Mouse (Mus musculus) testis, adult 2 months (tissue): ENCODE results near the gene Actr1b. TPM values are rescaled to one million over a fixed set of nuclear protein-coding genes. Genes with fewer than 3 reads are reported as not detected.

Experiments
- H3K27ac ChIP-seq: fragments of 200-500 bp; 2 replicates; pipeline ENCODE4 v1.5.1; 2012; ENCODE audit warnings: low read depth, low read length; ENCODE audit not compliant: control insufficient read depth, insufficient read depth
- H3K27me3 ChIP-seq: fragments of 200-500 bp; 2 replicates; pipeline ENCODE4 v1.6.1; 2012; ENCODE audit warnings: mild to moderate bottlenecking, low read length, moderate library complexity; ENCODE audit not compliant: control insufficient read depth, insufficient read depth
- H3K36me3 ChIP-seq: fragments of 200-500 bp; 2 replicates; pipeline ENCODE4 v1.6.1; 2012; ENCODE audit warnings: mild to moderate bottlenecking, low read length; ENCODE audit not compliant: control insufficient read depth, insufficient read depth
- H3K4me1 ChIP-seq: fragments of 200-500 bp; 2 replicates; pipeline ENCODE4 v1.6.1; 2012; ENCODE audit warnings: low read length; ENCODE audit not compliant: control insufficient read depth, insufficient read depth
- H3K4me3 ChIP-seq: fragments of 200-500 bp; 2 replicates; pipeline ENCODE4 v1.5.1; 2012; ENCODE audit warnings: low read depth, mild to moderate bottlenecking, low read length, moderate library complexity, mixed read lengths; ENCODE audit not compliant: control insufficient read depth
- CTCF ChIP-seq: fragments of 200-500 bp; IDR thresholded peaks from 2 replicates; pipeline ENCODE4 v1.5.1; 2012; ENCODE audit warnings: low read depth, mild to moderate bottlenecking, inconsistent platforms, low read length, moderate library complexity; ENCODE audit not compliant: control insufficient read depth, insufficient read depth, insufficient replicate concordance
- POLR2A ChIP-seq: fragments of 200-500 bp; IDR thresholded peaks from 2 replicates; pipeline ENCODE4 v1.6.1; 2012; ENCODE audit warnings: low read depth, mild to moderate bottlenecking, inconsistent platforms, low read length, moderate library complexity; ENCODE audit not compliant: control insufficient read depth
- polyA plus RNA-seq: library from polyadenylated mRNA; depleted of rRNA; stranded (reverse); fragments of >200 nt; gene quantifications from 2 replicates; pipeline ENCODE4 v1.2.3, GENCODE M21; 2012; rRNA removed

Gene Actr1b
- polyA plus RNA-seq = 42.7 and 44.5 TPM in 2 replicates

DNA sequence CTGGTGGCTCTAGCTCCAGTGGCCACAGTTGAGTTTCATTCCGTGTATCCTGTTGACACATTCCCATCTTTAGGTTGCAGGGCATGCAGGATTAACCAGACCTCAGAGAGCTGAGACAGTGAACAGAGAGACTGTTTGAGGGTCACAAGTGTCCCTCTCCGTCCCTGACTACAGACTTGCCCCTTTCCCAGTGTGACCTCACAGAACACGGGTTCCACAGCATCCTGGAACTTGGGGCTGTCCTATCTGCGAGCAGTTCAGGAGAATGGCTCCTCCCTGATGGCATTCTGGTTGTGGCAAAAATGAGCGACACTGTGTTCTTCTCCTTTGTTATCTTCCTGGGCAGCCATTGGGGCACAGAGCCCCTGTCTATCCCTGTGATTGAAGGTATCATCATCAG is at the start of gene Actr1b:
Actr1b (minus strand) TSS at position 112 of the 400 bp plus-strand sequence.
- TF ChIP-seq POLR2A (peak; percentile 91; the same call in 1 of the 2 replicates), CTCF (no peak)
- Histone ChIP-seq H3K36me3 (no peaks in the 10 kb centered on the region), H3K4me1 (peaks cover under 1% of the 10 kb centered on the region; the same call in 1 of the 2 replicates)

DNA sequence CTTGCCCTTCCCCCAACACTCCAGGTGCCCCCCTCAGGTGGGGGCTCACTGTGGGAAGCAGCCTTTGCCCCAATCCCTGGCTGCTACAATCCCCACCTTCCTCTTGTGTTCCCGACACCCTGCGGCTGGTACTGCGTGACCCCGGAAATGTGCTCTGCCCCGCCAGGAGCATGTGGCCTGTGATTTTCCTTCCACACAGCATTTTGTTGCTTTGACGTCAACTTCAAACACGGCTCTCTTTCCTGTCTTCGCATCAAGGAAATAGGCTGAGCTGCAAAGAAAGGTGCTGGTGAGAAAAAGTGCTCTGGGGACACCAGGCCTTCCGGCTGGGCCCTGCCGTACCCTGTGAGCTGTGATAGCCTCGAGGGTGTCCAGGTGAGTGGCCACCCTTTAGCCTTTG is 47.3 kb upstream of the Actr1b start, which contains the start of gene Zap70:
Zap70 (plus strand) TSS at position 231 of the 400 bp plus-strand sequence.
- peak within 1 kb of the TSS; percentile 4; the same call in 1 of the 2 replicates for H3K4me3 ChIP-seq
- H3K36me3 ChIP-seq = no peaks in the 10 kb centered on the region
- H3K27ac ChIP-seq = no peak within 1 kb of the TSS
- TF ChIP-seq CTCF (no peak), POLR2A (no peak)
- peaks cover 4% of the 10 kb centered on the region for H3K4me1 ChIP-seq
- H3K27me3 ChIP-seq = no peaks in the 10 kb centered on the region

More for the DNA sequence above, at the start of gene Actr1b:
- no peaks in the 10 kb centered on the region for H3K27me3 ChIP-seq
- H3K27ac ChIP-seq = peak within 1 kb of the TSS; percentile 55
- peak within 1 kb of the TSS; percentile 84 for H3K4me3 ChIP-seq

DNA sequence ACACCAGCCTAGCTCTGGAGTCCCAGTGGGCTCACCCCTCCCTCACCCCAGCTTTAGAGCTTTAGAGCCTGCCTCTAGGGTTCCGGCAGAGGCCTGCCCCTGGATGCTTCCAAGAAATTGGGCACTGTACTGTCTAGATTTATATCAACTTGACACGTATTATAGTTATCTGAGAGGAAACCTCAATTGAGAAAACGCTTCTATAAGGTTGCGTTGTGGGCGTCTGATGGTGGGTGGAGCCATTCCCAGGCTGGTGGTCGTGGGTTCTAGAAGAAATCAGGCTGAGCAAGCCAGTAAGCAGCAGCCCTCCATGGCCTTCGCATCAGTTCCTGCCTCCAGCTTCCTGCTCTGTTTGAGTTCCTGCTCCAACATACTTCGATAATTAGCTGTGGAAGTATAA is 46.8 kb upstream of the Actr1b start:
- peak overlapping the region; percentile 4; the same call in 1 of the 2 replicates for H3K4me3 ChIP-seq
- no peaks in the 10 kb centered on the region for H3K27me3 ChIP-seq
- TF ChIP-seq CTCF = no peak
- no peak for TF ChIP-seq POLR2A
- peaks cover 4% of the 10 kb centered on the region for H3K4me1 ChIP-seq
- no peak overlapping the region for H3K27ac ChIP-seq
- H3K36me3 ChIP-seq = no peaks in the 10 kb centered on the region

DNA sequence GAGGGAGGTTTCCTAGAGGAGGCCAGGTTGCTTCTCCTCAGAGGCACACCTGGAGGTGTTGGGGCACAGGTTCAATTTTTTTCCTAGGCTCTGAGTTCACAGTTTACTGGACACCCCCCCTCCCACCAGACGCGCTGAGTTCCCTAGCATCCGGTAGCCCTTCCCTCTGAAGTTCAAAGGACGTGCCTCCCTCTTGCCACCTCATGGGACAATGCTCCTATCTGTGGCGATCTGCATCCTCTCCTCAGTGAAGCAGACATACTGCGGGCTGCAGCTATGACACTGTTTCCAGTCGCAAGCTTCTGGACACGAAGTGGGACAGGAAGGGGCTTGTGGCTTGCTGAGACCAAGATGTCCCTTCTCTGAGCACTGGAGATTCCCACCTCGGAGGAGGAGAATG is 46.2 kb upstream of the Actr1b start:
- Histone ChIP-seq H3K4me3 (no peak overlapping the region), H3K4me1 (peaks cover 4% of the 10 kb centered on the region), H3K27me3 (no peaks in the 10 kb centered on the region), H3K27ac (no peak overlapping the region), H3K36me3 (no peaks in the 10 kb centered on the region)
- TF ChIP-seq POLR2A = no peak
- TF ChIP-seq CTCF = no peak

DNA sequence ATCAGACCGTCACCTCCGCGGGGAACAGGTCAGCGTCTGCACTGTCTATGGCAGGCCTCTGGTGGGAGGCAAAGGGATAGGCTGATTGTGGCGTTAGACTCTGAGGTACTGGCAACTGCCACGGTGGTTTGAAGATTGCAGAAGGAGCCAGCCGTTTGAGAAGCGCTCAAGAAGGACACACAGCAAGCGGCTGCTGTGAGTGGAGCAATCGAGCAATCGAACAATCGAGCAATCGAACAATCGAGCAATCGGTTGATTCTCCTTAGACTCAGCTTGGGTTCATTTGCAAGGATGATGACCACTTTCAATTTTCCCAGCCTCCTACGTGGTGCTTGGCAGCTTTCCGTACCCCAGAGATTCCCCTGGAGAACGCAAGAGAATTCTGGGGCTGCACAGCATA is 44.9 kb upstream of the Actr1b start:
- Histone ChIP-seq H3K27ac (no peak overlapping the region), H3K4me1 (peaks cover 4% of the 10 kb centered on the region), H3K27me3 (no peaks in the 10 kb centered on the region), H3K4me3 (peak overlapping the region; percentile 54), H3K36me3 (no peaks in the 10 kb centered on the region)
- TF ChIP-seq CTCF (no peak), POLR2A (no peak)

DNA sequence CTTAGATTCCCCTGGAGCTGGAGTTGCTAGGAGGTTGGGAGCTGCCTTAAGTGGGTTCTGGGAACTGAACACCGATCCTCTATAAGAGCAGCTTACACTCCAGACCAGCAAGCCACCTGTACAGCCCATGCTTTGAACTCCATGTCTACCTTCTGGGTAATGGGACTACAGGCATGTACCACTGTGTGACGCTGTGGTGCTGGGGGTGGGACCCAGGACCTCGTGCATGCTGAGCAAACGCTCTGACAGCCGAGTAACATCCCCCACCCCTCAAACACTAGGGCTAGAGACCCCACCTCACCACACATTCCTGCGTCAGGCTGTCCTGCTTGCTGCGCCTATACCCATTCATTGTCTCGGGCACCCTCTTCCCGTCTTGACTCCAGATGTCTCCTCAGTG is 44.3 kb upstream of the Actr1b start:
- TF ChIP-seq CTCF = no peak
- no peak for TF ChIP-seq POLR2A
- Histone ChIP-seq H3K27me3 (no peaks in the 10 kb centered on the region), H3K27ac (no peak overlapping the region), H3K4me3 (no peak overlapping the region; the same call in 1 of the 2 replicates), H3K36me3 (no peaks in the 10 kb centered on the region), H3K4me1 (peaks cover 4% of the 10 kb centered on the region)

DNA sequence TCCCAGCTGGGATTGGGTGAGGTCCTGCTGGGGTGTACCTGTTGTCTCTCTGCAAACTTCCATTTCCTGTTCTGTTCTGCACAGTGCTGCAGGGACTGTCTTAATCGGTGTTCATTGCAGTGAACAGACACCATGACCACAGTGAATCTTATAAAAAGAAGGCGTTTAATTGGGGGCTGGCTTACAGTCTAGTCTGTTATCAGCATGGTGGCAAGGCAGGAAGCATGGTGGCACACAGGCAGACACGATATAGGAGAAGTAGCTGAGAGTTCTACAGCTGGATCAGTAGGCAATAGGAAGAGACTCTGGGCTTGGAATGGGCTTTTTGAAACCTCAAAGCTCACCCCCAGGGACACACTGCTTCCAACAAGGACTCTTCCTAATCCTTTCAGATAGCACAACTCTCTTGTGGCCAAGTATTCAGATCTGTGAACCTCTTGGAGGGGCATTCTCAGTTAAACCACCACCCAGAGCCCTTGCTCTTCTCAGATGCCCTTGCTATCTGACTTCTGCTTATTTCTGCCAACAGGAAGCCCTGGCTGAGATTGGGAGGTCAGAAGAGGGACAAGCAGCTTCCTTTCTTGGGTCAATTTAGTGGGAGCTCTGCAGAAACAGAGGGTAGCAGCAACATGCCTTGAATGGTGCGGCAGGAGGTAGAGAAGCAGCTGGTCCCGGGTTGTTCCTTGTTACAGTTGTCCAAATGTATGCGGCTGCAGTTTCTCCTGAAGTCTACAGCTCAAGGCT is 39.9 kb upstream of the Actr1b start:
- TF ChIP-seq CTCF = no peak
- TF ChIP-seq POLR2A = no peak
- Histone ChIP-seq H3K4me1 (peaks cover 2% of the 10 kb centered on the region; the same call in 1 of the 2 replicates), H3K4me3 (no peak overlapping the region), H3K36me3 (no peaks in the 10 kb centered on the region), H3K27ac (no peak overlapping the region), H3K27me3 (no peaks in the 10 kb centered on the region)

DNA sequence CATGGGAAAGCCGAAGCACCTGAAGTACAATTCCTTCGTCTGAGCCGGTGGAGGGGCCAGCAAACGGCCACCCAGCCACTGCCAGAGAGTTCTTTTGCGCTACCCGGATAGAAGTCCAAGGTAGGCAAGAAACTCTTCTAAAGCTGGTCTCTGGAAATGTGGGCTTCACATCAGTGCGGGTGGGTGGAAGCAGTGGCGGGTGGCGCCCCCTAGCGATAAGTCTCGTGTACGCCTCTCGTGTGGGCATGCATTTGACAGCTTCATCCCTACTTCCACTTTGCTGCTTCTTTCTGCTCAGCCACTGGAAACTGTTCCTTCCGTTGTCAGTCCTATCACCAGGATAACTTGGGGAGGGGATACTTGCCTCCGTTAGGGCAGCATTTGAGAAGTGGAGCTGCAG is 32.2 kb upstream of the Actr1b start:
- Histone ChIP-seq H3K36me3 (no peaks in the 10 kb centered on the region), H3K4me1 (no peaks in the 10 kb centered on the region; the same call in 1 of the 2 replicates), H3K4me3 (no peak overlapping the region), H3K27me3 (no peaks in the 10 kb centered on the region), H3K27ac (no peak overlapping the region)
- TF ChIP-seq POLR2A (no peak), CTCF (peak; percentile 93)
